Mouse (Mus musculus): ENCODE data around the gene Ctbp2. TPM values are rescaled to one million over a fixed set of nuclear protein-coding genes. Genes with fewer than 3 reads are reported as not detected.

The Ctbp2 gene
- polyA plus RNA-seq, 1 experiment from 2014 or later = 123 TPM

GRCm38 (mm10) chr7:133005772-133006171 lies 118.4 kb downstream of the Ctbp2 start:
- H3K36me3 ChIP-seq = peaks cover 65% of the 10 kb centered on the region
- DNase-seq (ENCODE audit: low spot score) = no peak
- 0 out of 2 replicates have a peak overlapping the region, but pooled peaks have one; percentile 35 for H3K27ac ChIP-seq
- no peaks in the 10 kb centered on the region for H3K27me3 ChIP-seq (ENCODE audit: insufficient read depth, poor library complexity, severe bottlenecking)
- no peak overlapping the region for H3K4me3 ChIP-seq
- H3K4me1 ChIP-seq (replicated peaks) = peaks cover 27% of the 10 kb centered on the region
- WGBS = 81% methylated on average over 7 of the region's 7 CpGs
- no peaks in the 10 kb centered on the region for H3K9me3 ChIP-seq

DNA sequence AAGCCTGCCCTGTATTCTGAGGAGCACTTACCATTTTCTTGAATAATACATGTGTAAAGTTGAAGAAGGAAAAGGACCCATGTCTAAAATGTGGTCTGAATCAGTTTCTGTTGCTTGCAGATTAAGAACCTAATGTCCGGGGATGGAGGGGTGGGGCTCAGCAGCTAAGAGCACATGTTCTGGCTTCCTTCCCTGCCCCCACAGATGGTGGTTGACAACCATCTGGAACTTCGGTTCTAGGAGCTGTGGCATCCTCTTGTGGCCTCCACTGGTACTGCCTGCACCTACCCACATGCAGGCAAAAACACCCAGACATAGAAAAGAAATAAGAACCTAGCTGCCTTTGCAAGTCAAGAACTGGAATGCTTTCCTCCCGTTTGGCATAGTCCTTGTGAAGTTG lies 120.7 kb downstream of the Ctbp2 start:
- Histone ChIP-seq H3K27me3 (ENCODE audit: insufficient read depth, poor library complexity, severe bottlenecking) (no peaks in the 10 kb centered on the region), H3K36me3 (peaks cover 64% of the 10 kb centered on the region), H3K9me3 (no peaks in the 10 kb centered on the region), H3K4me1 (replicated peaks) (peaks cover 27% of the 10 kb centered on the region), H3K4me3 (no peak overlapping the region), H3K27ac (no peak overlapping the region)
- WGBS = 52% methylated on average over 3 of the region's 3 CpGs
- peak; percentile 54 for DNase-seq (ENCODE audit: low spot score)

- Histone ChIP-seq H3K27me3 (ENCODE audit: insufficient read depth, poor library complexity, severe bottlenecking) (no peaks in the 10 kb centered on the region), H3K27ac (no peak overlapping the region), H3K36me3 (peaks cover 67% of the 10 kb centered on the region), H3K4me3 (no peak overlapping the region), H3K9me3 (no peaks in the 10 kb centered on the region), H3K4me1 (replicated peaks) (peaks cover 18% of the 10 kb centered on the region)
- no peak for DNase-seq (ENCODE audit: low spot score)
- WGBS = 93% methylated on average over 6 of the region's 6 CpGs
These were observed 121.9 kb downstream of the Ctbp2 start for GRCm38 (mm10) chr7:133002271-133002670.

GRCm38 (mm10) chr7:133001388-133001787 lies 122.8 kb downstream of the Ctbp2 start:
- WGBS = 91% methylated on average over 3 of the region's 3 CpGs
- H3K9me3 ChIP-seq = no peaks in the 10 kb centered on the region
- peaks cover 17% of the 10 kb centered on the region for H3K4me1 ChIP-seq (replicated peaks)
- no peak overlapping the region for H3K4me3 ChIP-seq
- H3K27ac ChIP-seq = no peak overlapping the region
- no peak for DNase-seq (ENCODE audit: low spot score)
- H3K36me3 ChIP-seq = peaks cover 75% of the 10 kb centered on the region
- no peaks in the 10 kb centered on the region for H3K27me3 ChIP-seq (ENCODE audit: insufficient read depth, poor library complexity, severe bottlenecking)

DNA sequence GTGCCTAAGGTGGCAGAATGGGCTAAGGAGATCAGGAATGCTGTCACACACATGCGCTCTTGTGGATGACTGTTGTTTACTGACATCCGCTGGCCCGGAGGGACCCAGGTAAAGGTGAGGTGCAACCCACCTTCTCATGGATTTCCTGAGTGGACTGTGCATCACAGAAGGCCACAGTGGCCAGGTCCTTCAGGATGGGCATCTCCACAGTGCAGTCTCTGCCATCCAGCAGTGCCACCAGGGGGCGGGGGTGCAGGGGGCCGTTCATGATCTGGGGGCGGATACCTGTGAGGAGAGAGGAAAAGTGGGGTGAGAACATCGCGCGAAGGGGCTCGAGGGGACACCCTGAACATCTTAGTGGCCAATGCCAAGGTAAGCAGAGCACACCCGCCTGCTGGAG lies 125.1 kb downstream of the Ctbp2 start:
- no peak for DNase-seq (ENCODE audit: low spot score)
- Histone ChIP-seq H3K4me3 (no peak overlapping the region), H3K9me3 (no peaks in the 10 kb centered on the region), H3K27me3 (ENCODE audit: insufficient read depth, poor library complexity, severe bottlenecking) (no peaks in the 10 kb centered on the region), H3K36me3 (peaks cover 83% of the 10 kb centered on the region), H3K4me1 (replicated peaks) (0 out of 2 replicates have a peak, but pooled peaks cover 7% of the 10 kb centered on the region), H3K27ac (no peak overlapping the region)
- 95% methylated on average over 11 of the region's 11 CpGs for WGBS

DNA sequence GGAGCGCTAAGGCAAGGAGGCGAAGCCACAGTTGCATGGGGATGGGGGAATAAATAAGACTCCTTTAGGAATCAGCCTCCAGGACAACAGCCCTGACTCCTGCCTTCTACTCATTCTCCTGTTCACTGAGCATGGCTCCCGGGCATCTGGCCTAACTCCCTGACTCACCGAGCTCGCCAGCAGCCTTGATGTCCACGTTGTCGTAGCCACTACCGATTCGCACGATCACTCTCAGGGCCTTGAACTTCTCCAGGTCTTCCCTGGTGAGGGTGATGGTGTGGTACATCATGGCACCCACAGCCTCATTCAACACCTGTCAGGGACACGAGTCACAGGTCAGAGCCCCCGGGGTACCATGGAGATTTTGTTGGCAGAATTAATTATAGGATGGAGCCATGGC lies 125.5 kb downstream of the Ctbp2 start:
- Histone ChIP-seq H3K27ac (no peak overlapping the region), H3K4me1 (replicated peaks) (0 out of 2 replicates have a peak, but pooled peaks cover 6% of the 10 kb centered on the region), H3K9me3 (no peaks in the 10 kb centered on the region), H3K36me3 (peaks cover 87% of the 10 kb centered on the region), H3K4me3 (no peak overlapping the region), H3K27me3 (ENCODE audit: insufficient read depth, poor library complexity, severe bottlenecking) (no peaks in the 10 kb centered on the region)
- WGBS = 98% methylated on average over 12 of the region's 12 CpGs
- DNase-seq (ENCODE audit: low spot score) = no peak

GRCm38 (mm10) chr7:132996391-132996790 lies 127.8 kb downstream of the Ctbp2 start:
- H3K27me3 ChIP-seq (ENCODE audit: insufficient read depth, poor library complexity, severe bottlenecking) = no peaks in the 10 kb centered on the region
- no peaks in the 10 kb centered on the region for H3K9me3 ChIP-seq
- DNase-seq (ENCODE audit: low spot score) = no peak
- H3K27ac ChIP-seq = no peak overlapping the region
- H3K4me1 ChIP-seq (replicated peaks) = no peaks in the 10 kb centered on the region
- H3K4me3 ChIP-seq = no peak overlapping the region
- 92% methylated on average over 5 of the region's 5 CpGs for WGBS
- peaks cover 97% of the 10 kb centered on the region for H3K36me3 ChIP-seq

GRCm38 (mm10) chr7:132994628-132995191 lies 129.4 kb downstream of the Ctbp2 start:
- no peak for DNase-seq (ENCODE audit: low spot score)
- Histone ChIP-seq H3K4me3 (no peak overlapping the region), H3K27me3 (ENCODE audit: insufficient read depth, poor library complexity, severe bottlenecking) (no peaks in the 10 kb centered on the region), H3K36me3 (peaks cover 100% of the 10 kb centered on the region), H3K27ac (no peak overlapping the region), H3K9me3 (no peaks in the 10 kb centered on the region), H3K4me1 (replicated peaks) (no peaks in the 10 kb centered on the region)
- 80% methylated on average over 6 of the region's 6 CpGs for WGBS

DNA sequence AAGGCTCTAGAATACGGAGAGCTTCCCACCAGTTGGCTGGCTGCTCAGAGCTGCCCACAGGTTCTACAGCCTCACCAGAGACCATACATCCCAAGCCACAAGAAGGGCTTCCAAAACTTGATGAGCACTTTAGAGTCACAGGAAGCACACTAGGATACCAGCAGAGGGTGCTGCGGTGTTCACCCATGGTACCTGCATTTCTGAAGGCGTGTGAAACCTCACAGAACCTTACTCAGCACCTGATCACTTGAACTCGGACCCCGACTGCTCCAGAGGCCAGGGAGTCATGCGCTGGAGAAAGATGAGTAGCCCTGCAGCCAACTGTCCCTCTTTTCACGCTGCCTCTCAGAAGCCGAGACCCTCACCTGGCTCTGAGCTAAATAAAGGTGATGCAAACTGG lies 130.0 kb downstream of the Ctbp2 start:
- no peak for DNase-seq (ENCODE audit: low spot score)
- H3K27ac ChIP-seq = no peak overlapping the region
- no peak overlapping the region for H3K4me3 ChIP-seq
- H3K36me3 ChIP-seq = peaks cover 100% of the 10 kb centered on the region
- H3K27me3 ChIP-seq (ENCODE audit: insufficient read depth, poor library complexity, severe bottlenecking) = no peaks in the 10 kb centered on the region
- no peaks in the 10 kb centered on the region for H3K4me1 ChIP-seq (replicated peaks)
- 92% methylated on average over 8 of the region's 8 CpGs for WGBS
- no peaks in the 10 kb centered on the region for H3K9me3 ChIP-seq

GRCm38 (mm10) chr7:132992967-132993615 lies 131.1 kb downstream of the Ctbp2 start:
- H3K36me3 ChIP-seq = peaks cover 100% of the 10 kb centered on the region
- 93% methylated on average over 9 of the region's 9 CpGs for WGBS
- no peak for DNase-seq (ENCODE audit: low spot score)

GRCm38 (mm10) chr7:132991240-132991900 lies 132.8 kb downstream of the Ctbp2 start:
- DNase-seq (ENCODE audit: low spot score) = no peak
- WGBS = 95% methylated on average over 14 of the region's 14 CpGs
- peaks cover 93% of the 10 kb centered on the region for H3K36me3 ChIP-seq
- H3K4me1 ChIP-seq (replicated peaks) = no peaks in the 10 kb centered on the region
- no peaks in the 10 kb centered on the region for H3K9me3 ChIP-seq
- no peak overlapping the region for H3K27ac ChIP-seq
- no peak overlapping the region for H3K4me3 ChIP-seq
- H3K27me3 ChIP-seq (ENCODE audit: insufficient read depth, poor library complexity, severe bottlenecking) = no peaks in the 10 kb centered on the region

More at GRCm38 (mm10) chr7:132992967-132993615, 131.1 kb downstream of the Ctbp2 start:
- Histone ChIP-seq H3K27ac (no peak overlapping the region), H3K27me3 (ENCODE audit: insufficient read depth, poor library complexity, severe bottlenecking) (no peaks in the 10 kb centered on the region), H3K4me3 (no peak overlapping the region), H3K9me3 (no peaks in the 10 kb centered on the region), H3K4me1 (replicated peaks) (no peaks in the 10 kb centered on the region)

GRCm38 (mm10) chr7:132989839-132990238 lies 134.3 kb downstream of the Ctbp2 start:
- Histone ChIP-seq H3K36me3 (peaks cover 93% of the 10 kb centered on the region), H3K9me3 (no peaks in the 10 kb centered on the region), H3K27ac (no peak overlapping the region), H3K4me3 (no peak overlapping the region), H3K4me1 (replicated peaks) (no peaks in the 10 kb centered on the region), H3K27me3 (ENCODE audit: insufficient read depth, poor library complexity, severe bottlenecking) (no peaks in the 10 kb centered on the region)
- 94% methylated on average over 5 of the region's 5 CpGs for WGBS
- no peak for DNase-seq (ENCODE audit: low spot score)

GRCm38 (mm10) chr7:132982639-132983038 lies 141.5 kb downstream of the Ctbp2 start:
- peaks cover 79% of the 10 kb centered on the region for H3K36me3 ChIP-seq
- 59% methylated on average over 3 of the region's 3 CpGs for WGBS
- no peak overlapping the region for H3K27ac ChIP-seq
- no peaks in the 10 kb centered on the region for H3K27me3 ChIP-seq (ENCODE audit: insufficient read depth, poor library complexity, severe bottlenecking)
- H3K4me1 ChIP-seq (replicated peaks) = peaks cover 7% of the 10 kb centered on the region; the same call in 1 of the 2 replicates
- H3K9me3 ChIP-seq = no peaks in the 10 kb centered on the region
- H3K4me3 ChIP-seq = no peak overlapping the region
- no peak for DNase-seq (ENCODE audit: low spot score)

All from hindbrain, embryonic 10.5 days (tissue).